Mouse (Mus musculus) olfactory bulb, adult 2 months (tissue): ENCODE data around the gene Opcml.

Experiments
- CTCF ChIP-seq: fragments of 200-500 bp; IDR thresholded peaks from 2 replicates; pipeline ENCODE4 v1.5.1; 2012; ENCODE audit warnings: low read depth, mild to moderate bottlenecking, low read length, moderate library complexity; ENCODE audit not compliant: insufficient read depth
- POLR2A ChIP-seq: fragments of 200-500 bp; IDR thresholded peaks from 2 replicates; pipeline ENCODE4 v1.6.1; 2012; ENCODE audit warnings: mild to moderate bottlenecking, low read depth, low read length, moderate library complexity; ENCODE audit not compliant: insufficient read depth

- TF ChIP-seq POLR2A (no peak), CTCF (no peak)
Observed at GRCm38 (mm10) chr9:28003131-28003530, 212.6 kb downstream of the Opcml start.
